Mouse (Mus musculus): Measurements from ENCODE around the gene Ptpn1. TPM values are rescaled to one million over a fixed set of nuclear protein-coding genes. Genes with fewer than 3 reads are reported as not detected.

Ptpn1 gene
- polyA plus RNA-seq, 1 experiment from 2014 or later: 87.3 TPM

- no peak for ATAC-seq
- Histone ChIP-seq H3K4me1 (replicated peaks; ENCODE audit: control insufficient read depth, insufficient read depth, low read length) (no peaks in the 10 kb centered on the region), H3K27ac (ENCODE audit: low read length) (no peak overlapping the region), H3K36me3 (ENCODE audit: control insufficient read depth, insufficient read depth) (no peaks in the 10 kb centered on the region), H3K27me3 (replicated peaks; ENCODE audit: control insufficient read depth, insufficient read depth, low read length) (no peaks in the 10 kb centered on the region), H3K4me3 (replicated peaks; ENCODE audit: low read length) (no peak overlapping the region), H3K9me3 (ENCODE audit: control insufficient read depth, low read length) (peaks cover 4% of the 10 kb centered on the region; the same call in 1 of the 2 replicates), H3K9ac (replicated peaks; ENCODE audit: low read depth, low read length) (no peak overlapping the region), H3K4me2 (ENCODE audit: low read length) (no peak overlapping the region)
- 47% methylated on average over 2 of the region's 2 CpGs for WGBS
Observed at GRCm38 (mm10) chr2:168004369-168004768, 72.5 kb downstream of the Ptpn1 start.

- no peak overlapping the region for H3K4me2 ChIP-seq (ENCODE audit: low read length)
- no peaks in the 10 kb centered on the region for H3K27me3 ChIP-seq (replicated peaks; ENCODE audit: control insufficient read depth, insufficient read depth, low read length)
- H3K4me3 ChIP-seq (replicated peaks; ENCODE audit: low read length): no peak overlapping the region
- H3K4me1 ChIP-seq (replicated peaks; ENCODE audit: control insufficient read depth, insufficient read depth, low read length): no peaks in the 10 kb centered on the region; the same call in 1 of the 2 replicates
- H3K9ac ChIP-seq (replicated peaks; ENCODE audit: low read depth, low read length): no peak overlapping the region
- ATAC-seq: no peak
- 86% methylated on average over 3 of the region's 3 CpGs for whole genome bisulfite sequencing
- H3K27ac ChIP-seq (ENCODE audit: low read length): no peak overlapping the region
- H3K9me3 ChIP-seq (ENCODE audit: control insufficient read depth, low read length): peaks cover 4% of the 10 kb centered on the region; the same call in 1 of the 2 replicates
- H3K36me3 ChIP-seq (ENCODE audit: control insufficient read depth, insufficient read depth): no peaks in the 10 kb centered on the region
Observed at GRCm38 (mm10) chr2:168005005-168005404, 73.1 kb downstream of the Ptpn1 start.

GRCm38 (mm10) chr2:168005616-168006015 is 73.8 kb downstream of the Ptpn1 start:
- 62% methylated on average over 3 of the region's 3 CpGs for WGBS
- ATAC-seq: no peak

GRCm38 (mm10) chr2:168006489-168006888 is 74.6 kb downstream of the Ptpn1 start:
- WGBS: 75% methylated on average over 6 of the region's 6 CpGs
- Histone ChIP-seq H3K4me2 (ENCODE audit: low read length) (no peak overlapping the region), H3K27ac (ENCODE audit: low read length) (no peak overlapping the region), H3K4me1 (replicated peaks; ENCODE audit: control insufficient read depth, insufficient read depth, low read length) (peaks cover 2% of the 10 kb centered on the region; the same call in 1 of the 2 replicates), H3K36me3 (ENCODE audit: control insufficient read depth, insufficient read depth) (no peaks in the 10 kb centered on the region), H3K4me3 (replicated peaks; ENCODE audit: low read length) (no peak overlapping the region), H3K9ac (replicated peaks; ENCODE audit: low read depth, low read length) (no peak overlapping the region), H3K27me3 (replicated peaks; ENCODE audit: control insufficient read depth, insufficient read depth, low read length) (no peaks in the 10 kb centered on the region), H3K9me3 (ENCODE audit: control insufficient read depth, low read length) (no peaks in the 10 kb centered on the region)
- ATAC-seq: no peak

More at GRCm38 (mm10) chr2:168005616-168006015, 73.8 kb downstream of the Ptpn1 start:
- Histone ChIP-seq H3K4me1 (replicated peaks; ENCODE audit: control insufficient read depth, insufficient read depth, low read length) (peaks cover 2% of the 10 kb centered on the region; the same call in 1 of the 2 replicates), H3K9ac (replicated peaks; ENCODE audit: low read depth, low read length) (no peak overlapping the region), H3K27me3 (replicated peaks; ENCODE audit: control insufficient read depth, insufficient read depth, low read length) (no peaks in the 10 kb centered on the region), H3K9me3 (ENCODE audit: control insufficient read depth, low read length) (peaks cover under 1% of the 10 kb centered on the region; the same call in 1 of the 2 replicates), H3K27ac (ENCODE audit: low read length) (no peak overlapping the region), H3K4me2 (ENCODE audit: low read length) (no peak overlapping the region), H3K36me3 (ENCODE audit: control insufficient read depth, insufficient read depth) (no peaks in the 10 kb centered on the region), H3K4me3 (replicated peaks; ENCODE audit: low read length) (no peak overlapping the region)

GRCm38 (mm10) chr2:168008132-168008531 is 76.3 kb downstream of the Ptpn1 start:
- H3K36me3 ChIP-seq (ENCODE audit: control insufficient read depth, insufficient read depth): no peaks in the 10 kb centered on the region
- no peaks in the 10 kb centered on the region for H3K27me3 ChIP-seq (replicated peaks; ENCODE audit: control insufficient read depth, insufficient read depth, low read length)
- H3K9me3 ChIP-seq (ENCODE audit: control insufficient read depth, low read length): no peaks in the 10 kb centered on the region
- no peak overlapping the region for H3K4me2 ChIP-seq (ENCODE audit: low read length)
- H3K9ac ChIP-seq (replicated peaks; ENCODE audit: low read depth, low read length): no peak overlapping the region
- WGBS: 75% methylated on average over 3 of the region's 3 CpGs
- ATAC-seq: no peak
- peaks cover 2% of the 10 kb centered on the region; the same call in 1 of the 2 replicates for H3K4me1 ChIP-seq (replicated peaks; ENCODE audit: control insufficient read depth, insufficient read depth, low read length)
- no peak overlapping the region for H3K4me3 ChIP-seq (replicated peaks; ENCODE audit: low read length)
- H3K27ac ChIP-seq (ENCODE audit: low read length): no peak overlapping the region

- H3K27me3 ChIP-seq (replicated peaks; ENCODE audit: control insufficient read depth, insufficient read depth, low read length): no peaks in the 10 kb centered on the region
- H3K4me3 ChIP-seq (replicated peaks; ENCODE audit: low read length): no peak within 1 kb of the TSS
- H3K36me3 ChIP-seq (ENCODE audit: control insufficient read depth, insufficient read depth): no peaks in the 10 kb centered on the region
- peaks cover 2% of the 10 kb centered on the region; the same call in 1 of the 2 replicates for H3K4me1 ChIP-seq (replicated peaks; ENCODE audit: control insufficient read depth, insufficient read depth, low read length)
- ATAC-seq: no peak
- H3K9me3 ChIP-seq (ENCODE audit: control insufficient read depth, low read length): no peaks in the 10 kb centered on the region
- no peak within 1 kb of the TSS for H3K9ac ChIP-seq (replicated peaks; ENCODE audit: low read depth, low read length)
- WGBS: 37% methylated on average over 9 of the region's 9 CpGs
- no peak within 1 kb of the TSS for H3K27ac ChIP-seq (ENCODE audit: low read length)
- no peak within 1 kb of the TSS for H3K4me2 ChIP-seq (ENCODE audit: low read length)
Observed at GRCm38 (mm10) chr2:168009936-168010668, 78.2 kb downstream of the Ptpn1 start, which contains the start of gene Ripor3. Gene Ripor3, minus strand, starts transcription at chr2:168010618.

GRCm38 (mm10) chr2:168010893-168011292 is 79.0 kb downstream of the Ptpn1 start:
- Histone ChIP-seq H3K4me3 (replicated peaks; ENCODE audit: low read length) (no peak overlapping the region), H3K4me2 (ENCODE audit: low read length) (no peak overlapping the region), H3K27me3 (replicated peaks; ENCODE audit: control insufficient read depth, insufficient read depth, low read length) (no peaks in the 10 kb centered on the region), H3K9ac (replicated peaks; ENCODE audit: low read depth, low read length) (no peak overlapping the region), H3K9me3 (ENCODE audit: control insufficient read depth, low read length) (no peaks in the 10 kb centered on the region), H3K27ac (ENCODE audit: low read length) (no peak overlapping the region), H3K36me3 (ENCODE audit: control insufficient read depth, insufficient read depth) (no peaks in the 10 kb centered on the region), H3K4me1 (replicated peaks; ENCODE audit: control insufficient read depth, insufficient read depth, low read length) (peaks cover 2% of the 10 kb centered on the region; the same call in 1 of the 2 replicates)
- 53% methylated on average over 11 of the region's 11 CpGs for WGBS
- no peak for ATAC-seq

- no peak for ATAC-seq
Observed at GRCm38 (mm10) chr2:168016951-168017391, 85.1 kb downstream of the Ptpn1 start.

GRCm38 (mm10) chr2:168019201-168019715 is 87.4 kb downstream of the Ptpn1 start:
- ATAC-seq: peak; percentile 33; the same call in 1 of the 2 replicates
- Histone ChIP-seq H3K4me3 (replicated peaks; ENCODE audit: low read length) (no peak overlapping the region), H3K36me3 (ENCODE audit: control insufficient read depth, insufficient read depth) (no peaks in the 10 kb centered on the region), H3K27ac (ENCODE audit: low read length) (no peak overlapping the region), H3K9ac (replicated peaks; ENCODE audit: low read depth, low read length) (no peak overlapping the region), H3K4me2 (ENCODE audit: low read length) (no peak overlapping the region), H3K27me3 (replicated peaks; ENCODE audit: control insufficient read depth, insufficient read depth, low read length) (no peaks in the 10 kb centered on the region), H3K4me1 (replicated peaks; ENCODE audit: control insufficient read depth, insufficient read depth, low read length) (peaks cover 8% of the 10 kb centered on the region; the same call in 1 of the 2 replicates), H3K9me3 (ENCODE audit: control insufficient read depth, low read length) (no peaks in the 10 kb centered on the region)
- 52% methylated on average over 9 of the region's 9 CpGs for WGBS

More at GRCm38 (mm10) chr2:168016951-168017391, 85.1 kb downstream of the Ptpn1 start:
- Histone ChIP-seq H3K4me2 (ENCODE audit: low read length) (no peak overlapping the region), H3K4me3 (replicated peaks; ENCODE audit: low read length) (no peak overlapping the region), H3K36me3 (ENCODE audit: control insufficient read depth, insufficient read depth) (no peaks in the 10 kb centered on the region), H3K27ac (ENCODE audit: low read length) (no peak overlapping the region), H3K4me1 (replicated peaks; ENCODE audit: control insufficient read depth, insufficient read depth, low read length) (peaks cover 8% of the 10 kb centered on the region; the same call in 1 of the 2 replicates), H3K9me3 (ENCODE audit: control insufficient read depth, low read length) (no peaks in the 10 kb centered on the region), H3K9ac (replicated peaks; ENCODE audit: low read depth, low read length) (no peak overlapping the region), H3K27me3 (replicated peaks; ENCODE audit: control insufficient read depth, insufficient read depth, low read length) (no peaks in the 10 kb centered on the region)
- 24% methylated on average over 5 of the region's 5 CpGs for whole genome bisulfite sequencing

Data from forebrain, embryonic 16.5 days (tissue).